Mouse (Mus musculus): Measurements from ENCODE around the gene Paf1. TPM values are rescaled to one million over a fixed set of nuclear protein-coding genes. Genes with fewer than 3 reads are reported as not detected.

Paf1 gene
- 88.3 and 89.0 TPM in 2 replicates for polyA plus RNA-seq (2016; fragmentation: Nextera tagmentation; extraction: Ambion mirVana)

DNA sequence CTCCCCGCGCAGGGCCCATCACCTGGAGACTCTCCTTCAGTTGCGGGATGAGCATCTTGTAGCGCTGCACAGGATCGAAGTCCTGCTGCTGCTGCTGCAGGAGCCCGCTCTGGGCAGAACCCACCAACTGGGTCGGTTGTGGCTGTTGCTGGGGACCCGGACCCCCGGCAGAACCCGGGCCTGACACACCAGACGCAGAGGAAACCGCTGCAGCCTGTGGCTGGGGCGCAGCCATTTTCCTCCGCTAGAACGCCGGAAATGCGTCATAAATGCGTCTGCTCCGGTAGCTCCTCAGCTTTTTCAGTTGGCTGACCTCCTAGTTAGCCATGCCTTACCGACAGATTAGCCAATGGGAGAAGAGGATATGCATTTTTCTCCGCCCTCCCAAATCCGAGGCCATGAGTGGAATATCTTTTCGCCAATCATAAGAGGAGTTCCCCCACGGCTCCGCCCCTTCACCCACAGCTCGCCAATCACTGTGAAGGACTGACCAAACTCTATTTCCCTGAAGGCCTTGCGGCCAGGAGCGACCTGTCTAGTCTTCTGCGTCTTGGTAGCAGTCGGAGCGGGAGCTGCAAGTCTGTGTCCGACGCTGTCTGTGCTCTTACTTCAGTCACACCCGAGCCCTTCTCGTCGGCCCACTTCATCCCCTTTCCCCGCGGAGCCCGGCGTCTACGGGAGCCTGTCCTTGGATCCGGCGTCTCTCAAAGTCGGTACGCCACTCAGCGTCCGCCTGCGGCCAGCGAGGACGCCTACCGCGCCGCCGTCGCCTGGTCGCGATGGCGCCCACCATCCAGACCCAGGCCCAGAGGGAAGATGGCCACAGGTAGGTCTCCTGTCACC, at the start of gene Paf1, which contains the start of gene Med29:
Paf1 (plus strand) TSS at position 523 of the 843 bp plus-strand sequence.
Med29 (minus strand) TSS at position 280 of the 843 bp plus-strand sequence.
- peaks cover 67% of the 10 kb centered on the region for H3K36me3 ChIP-seq (replicated peaks)

DNA sequence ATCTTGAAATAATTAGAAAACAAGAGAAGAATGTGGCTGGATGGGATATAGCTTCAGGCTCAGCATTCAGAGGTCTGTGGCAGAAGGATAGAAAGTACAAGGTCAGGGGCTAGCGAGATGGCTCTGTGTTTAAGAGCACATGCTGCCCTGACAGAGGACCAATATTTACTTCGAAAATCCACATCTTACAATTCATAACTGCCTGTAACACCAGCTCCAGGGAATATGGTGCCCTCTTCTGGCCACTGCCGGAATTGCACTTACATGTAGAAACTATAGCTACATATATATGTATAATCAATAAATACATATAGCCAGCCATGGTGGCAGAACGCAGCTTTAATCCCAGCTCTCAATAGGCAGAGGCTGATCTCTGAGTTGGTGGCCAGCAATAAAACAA, 48.1 kb upstream of the Paf1 start:
- Histone ChIP-seq H3K27ac (replicated peaks) (no peak overlapping the region), H3K36me3 (replicated peaks) (no peaks in the 10 kb centered on the region), H3K9me3 (no peaks in the 10 kb centered on the region), H3K4me1 (peaks cover 28% of the 10 kb centered on the region), H3K27me3 (replicated peaks; ENCODE audit: low read depth, poor library complexity, severe bottlenecking) (no peaks in the 10 kb centered on the region), H3K4me3 (no peak overlapping the region)
- peak; percentile 86 for DNase-seq (ENCODE audit: low spot score)
- 9% methylated on average over 4 of the region's 4 CpGs for whole genome bisulfite sequencing

More for the DNA sequence above, at the start of gene Paf1, which contains the start of gene Med29:
- Histone ChIP-seq H3K4me1 (peaks cover 18% of the 10 kb centered on the region), H3K9me3 (no peaks in the 10 kb centered on the region), H3K27ac (replicated peaks) (peak within 1 kb of the TSS; percentile 87), H3K4me3 (peak within 1 kb of the TSS; percentile 98), H3K27me3 (replicated peaks; ENCODE audit: low read depth, poor library complexity, severe bottlenecking) (no peaks in the 10 kb centered on the region)
- under 1% methylated on average over 58 of the region's 58 CpGs for WGBS
- peak; percentile 95 for DNase-seq (ENCODE audit: low spot score)

DNA sequence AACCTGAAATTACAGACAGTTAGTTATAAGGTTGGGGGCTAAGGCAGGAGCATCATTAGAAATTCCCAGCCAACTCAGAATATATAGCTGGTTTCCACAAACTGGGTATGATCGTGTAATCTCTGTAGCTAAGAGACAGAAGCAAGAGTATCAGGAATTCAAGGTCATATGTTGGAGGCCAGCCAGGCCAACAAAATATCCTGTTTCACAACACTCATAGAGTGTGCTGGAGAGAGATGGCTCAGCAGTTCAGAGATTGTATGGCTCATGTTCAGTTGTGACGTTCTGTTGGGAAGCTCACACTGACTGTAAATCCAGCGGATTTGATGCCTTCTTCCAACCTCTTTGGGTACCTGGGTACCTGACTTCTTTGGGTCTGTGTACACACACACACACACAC, 45.0 kb upstream of the Paf1 start:
- Histone ChIP-seq H3K27me3 (replicated peaks; ENCODE audit: low read depth, poor library complexity, severe bottlenecking) (no peaks in the 10 kb centered on the region), H3K9me3 (no peaks in the 10 kb centered on the region), H3K27ac (replicated peaks) (no peak overlapping the region), H3K36me3 (replicated peaks) (peaks cover 15% of the 10 kb centered on the region), H3K4me1 (peaks cover 26% of the 10 kb centered on the region), H3K4me3 (no peak overlapping the region)
- no peak for DNase-seq (ENCODE audit: low spot score)
- 84% methylated on average over 3 of the region's 3 CpGs for WGBS

DNA sequence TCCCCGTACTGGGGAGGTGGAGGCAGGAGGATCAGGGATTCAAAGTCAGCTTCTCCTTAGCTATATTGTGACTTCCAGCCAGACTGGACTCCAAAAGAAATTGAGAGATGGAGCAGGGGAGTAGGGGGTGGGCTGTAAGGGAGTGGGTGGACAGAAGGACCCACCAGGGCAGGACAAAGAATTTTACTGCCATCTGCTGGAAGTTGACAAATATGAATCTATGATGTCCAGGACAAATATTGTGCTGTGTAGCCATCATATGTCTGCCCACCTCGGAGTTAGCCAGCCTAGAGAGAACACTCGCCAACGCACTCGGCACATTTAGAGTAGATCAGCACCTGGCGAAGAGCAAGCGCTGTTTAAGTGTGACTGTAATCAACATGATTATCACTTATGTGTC, 44.1 kb upstream of the Paf1 start:
- no peaks in the 10 kb centered on the region for H3K27me3 ChIP-seq (replicated peaks; ENCODE audit: low read depth, poor library complexity, severe bottlenecking)
- H3K27ac ChIP-seq (replicated peaks): no peak overlapping the region
- H3K9me3 ChIP-seq: no peaks in the 10 kb centered on the region
- H3K36me3 ChIP-seq (replicated peaks): peaks cover 24% of the 10 kb centered on the region
- peak overlapping the region; percentile 21; the same call in 1 of the 2 replicates for H3K4me3 ChIP-seq
- H3K4me1 ChIP-seq: peaks cover 26% of the 10 kb centered on the region
- WGBS: 85% methylated on average over 7 of the region's 7 CpGs
- no peak for DNase-seq (ENCODE audit: low spot score)

DNA sequence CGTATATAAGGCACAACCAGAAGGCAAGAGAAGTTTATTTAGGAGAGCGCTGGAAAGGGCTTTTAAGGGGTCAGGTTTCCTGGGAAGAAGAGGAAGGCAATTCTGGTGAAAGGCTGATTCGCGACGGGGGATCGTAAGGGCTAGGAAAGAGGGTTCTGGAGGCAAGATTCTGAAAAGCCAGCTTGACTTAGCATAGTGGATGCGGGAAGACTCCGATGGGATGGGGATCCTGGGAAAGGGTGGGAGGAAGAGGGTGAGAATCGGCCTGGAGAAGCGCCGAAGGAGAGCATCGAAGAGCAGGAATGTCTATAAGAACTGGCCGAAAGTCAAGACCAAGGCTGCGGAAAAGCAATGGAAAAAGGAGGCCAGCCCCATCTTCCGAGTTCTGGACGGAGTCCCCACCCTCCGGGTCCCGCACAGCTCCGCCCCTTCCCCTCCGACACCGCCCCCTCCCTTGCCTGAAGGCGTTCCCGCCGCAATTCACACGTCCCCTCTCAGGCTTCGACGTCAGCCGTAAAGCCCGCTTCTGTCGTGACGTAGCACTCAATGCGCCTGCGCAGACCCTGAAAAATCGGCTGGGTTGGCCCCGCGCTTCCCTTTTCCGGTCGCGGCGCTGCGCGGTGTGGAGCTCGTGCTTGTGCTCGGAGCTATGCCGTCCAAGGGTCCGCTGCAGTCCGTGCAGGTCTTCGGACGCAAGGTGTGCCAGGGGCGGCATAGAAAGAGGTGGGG, 42.4 kb upstream of the Paf1 start, which contains the start of gene Rps16:
Rps16 (plus strand) TSS at position 498 of the 729 bp plus-strand sequence.
- Histone ChIP-seq H3K4me1 (peaks cover 26% of the 10 kb centered on the region), H3K27me3 (replicated peaks; ENCODE audit: low read depth, poor library complexity, severe bottlenecking) (no peaks in the 10 kb centered on the region), H3K9me3 (no peaks in the 10 kb centered on the region), H3K4me3 (peak within 1 kb of the TSS; percentile 86), H3K27ac (replicated peaks) (peak within 1 kb of the TSS; percentile 96), H3K36me3 (replicated peaks) (peaks cover 40% of the 10 kb centered on the region)
- under 1% methylated on average over 50 of the region's 50 CpGs for WGBS
- peak; percentile 98 for DNase-seq (ENCODE audit: low spot score)

DNA sequence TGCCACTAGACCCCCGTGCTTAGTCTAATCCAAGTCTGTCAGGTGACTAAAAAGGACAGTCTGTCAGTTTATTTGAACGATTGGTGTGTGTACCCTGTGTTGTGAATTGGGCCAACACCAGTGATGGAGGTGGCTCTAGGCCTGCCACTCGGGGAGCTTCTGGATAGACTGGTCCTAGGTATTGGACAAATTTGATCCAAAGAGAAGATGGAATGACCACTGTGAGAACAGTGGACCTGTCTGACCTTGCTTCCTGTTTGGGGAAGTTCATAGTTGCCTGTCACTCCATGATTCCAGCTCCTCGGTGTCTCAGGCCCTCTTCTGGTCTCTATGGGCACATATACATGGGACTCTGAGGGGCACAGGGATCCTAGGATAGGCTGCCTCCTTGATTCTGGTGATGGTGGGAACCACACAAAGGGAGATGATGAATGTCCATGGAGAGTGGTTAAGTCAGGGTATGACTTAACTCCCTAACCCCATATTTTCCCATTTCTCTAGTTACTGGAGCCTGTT, 41.0 kb upstream of the Paf1 start:
- no peaks in the 10 kb centered on the region for H3K9me3 ChIP-seq
- no peak for DNase-seq (ENCODE audit: low spot score)

DNA sequence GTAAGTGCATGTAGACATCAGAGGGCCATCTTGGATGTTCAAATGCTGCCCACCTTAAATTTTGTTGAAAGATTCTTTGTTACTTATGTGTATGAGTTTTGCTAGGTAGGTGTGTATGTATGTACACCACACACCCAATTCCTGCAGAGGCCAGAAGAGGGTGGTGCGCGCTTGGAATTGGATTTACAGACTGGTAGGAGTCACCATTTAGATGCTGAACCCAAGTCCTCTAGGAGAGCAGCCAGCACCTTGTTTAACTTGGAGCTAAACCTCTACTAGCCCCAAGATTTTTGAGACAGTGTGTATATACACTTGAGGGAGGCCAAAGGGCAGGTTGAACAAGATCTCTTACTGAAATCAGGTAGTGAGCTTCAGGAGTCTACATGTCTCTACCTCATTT, 39.5 kb upstream of the Paf1 start:
- no peak overlapping the region for H3K27ac ChIP-seq (replicated peaks)
- no peak for DNase-seq (ENCODE audit: low spot score)
- H3K9me3 ChIP-seq: no peaks in the 10 kb centered on the region
- H3K27me3 ChIP-seq (replicated peaks; ENCODE audit: low read depth, poor library complexity, severe bottlenecking): no peaks in the 10 kb centered on the region
- no peak overlapping the region for H3K4me3 ChIP-seq
- peaks cover 45% of the 10 kb centered on the region for H3K4me1 ChIP-seq
- H3K36me3 ChIP-seq (replicated peaks): peaks cover 51% of the 10 kb centered on the region
- 98% methylated on average over 2 of the region's 2 CpGs for WGBS

More for the DNA sequence above, 41.0 kb upstream of the Paf1 start:
- Histone ChIP-seq H3K36me3 (replicated peaks) (peaks cover 47% of the 10 kb centered on the region), H3K4me3 (peak overlapping the region; percentile 86), H3K27me3 (replicated peaks; ENCODE audit: low read depth, poor library complexity, severe bottlenecking) (no peaks in the 10 kb centered on the region), H3K4me1 (peaks cover 29% of the 10 kb centered on the region), H3K27ac (replicated peaks) (peak overlapping the region; percentile 96)
- 39% methylated on average over 4 of the region's 4 CpGs for WGBS

DNA sequence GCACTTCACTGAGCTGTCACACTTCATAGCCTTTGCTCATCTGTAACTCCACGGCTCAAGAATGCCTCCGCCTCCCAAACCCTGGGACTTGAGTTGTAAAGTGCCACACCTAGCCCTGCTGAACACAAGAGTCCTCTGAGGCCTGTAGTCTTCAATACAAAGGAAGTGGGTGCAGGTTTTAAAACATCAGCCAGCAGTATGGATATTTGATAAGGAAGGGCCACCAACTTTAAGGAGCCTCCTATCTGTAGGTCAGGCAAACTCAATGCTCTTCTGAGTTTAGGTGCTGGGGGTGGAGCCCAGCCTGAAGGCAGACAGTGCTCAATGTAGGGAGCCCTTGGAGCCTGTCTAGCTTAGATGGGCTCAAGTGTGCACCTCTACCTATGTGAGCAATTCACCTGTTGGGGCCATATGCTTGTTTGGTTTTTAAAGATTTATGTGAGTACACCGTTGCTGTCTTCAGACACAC, 38.6 kb upstream of the Paf1 start:
- WGBS: 92% methylated on average over 3 of the region's 3 CpGs
- H3K4me3 ChIP-seq: 0 out of 2 replicates have a peak overlapping the region, but pooled peaks have one; percentile 5
- DNase-seq (ENCODE audit: low spot score): no peak
- H3K27ac ChIP-seq (replicated peaks): no peak overlapping the region
- peaks cover 48% of the 10 kb centered on the region for H3K4me1 ChIP-seq
- peaks cover 60% of the 10 kb centered on the region for H3K36me3 ChIP-seq (replicated peaks)
- no peaks in the 10 kb centered on the region for H3K9me3 ChIP-seq
- H3K27me3 ChIP-seq (replicated peaks; ENCODE audit: low read depth, poor library complexity, severe bottlenecking): no peaks in the 10 kb centered on the region

DNA sequence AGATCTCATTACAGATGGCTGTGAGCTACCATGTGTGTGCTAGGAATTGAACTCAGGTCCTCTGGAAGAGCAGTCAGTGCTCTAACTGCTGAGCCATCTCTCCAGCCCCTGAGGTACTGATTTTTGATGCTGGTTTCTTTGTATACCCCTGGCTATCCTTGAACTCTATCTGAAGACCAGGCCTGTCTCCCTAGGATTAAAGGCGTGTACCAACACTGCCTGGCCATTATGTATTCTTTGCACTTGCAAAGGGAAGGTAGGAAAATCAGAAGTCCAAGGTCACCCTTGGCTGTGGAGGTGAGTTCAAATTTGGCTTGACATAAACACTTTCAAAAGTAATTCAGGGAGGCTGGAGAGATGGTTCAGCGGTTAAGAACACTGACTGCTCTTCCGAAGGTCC, 38.2 kb upstream of the Paf1 start:
- Histone ChIP-seq H3K27me3 (replicated peaks; ENCODE audit: low read depth, poor library complexity, severe bottlenecking) (no peaks in the 10 kb centered on the region), H3K4me3 (no peak overlapping the region), H3K36me3 (replicated peaks) (peaks cover 65% of the 10 kb centered on the region), H3K9me3 (no peaks in the 10 kb centered on the region), H3K4me1 (peaks cover 44% of the 10 kb centered on the region), H3K27ac (replicated peaks) (no peak overlapping the region)
- DNase-seq (ENCODE audit: low spot score): no peak
- WGBS: 91% methylated on average over 3 of the region's 3 CpGs

DNA sequence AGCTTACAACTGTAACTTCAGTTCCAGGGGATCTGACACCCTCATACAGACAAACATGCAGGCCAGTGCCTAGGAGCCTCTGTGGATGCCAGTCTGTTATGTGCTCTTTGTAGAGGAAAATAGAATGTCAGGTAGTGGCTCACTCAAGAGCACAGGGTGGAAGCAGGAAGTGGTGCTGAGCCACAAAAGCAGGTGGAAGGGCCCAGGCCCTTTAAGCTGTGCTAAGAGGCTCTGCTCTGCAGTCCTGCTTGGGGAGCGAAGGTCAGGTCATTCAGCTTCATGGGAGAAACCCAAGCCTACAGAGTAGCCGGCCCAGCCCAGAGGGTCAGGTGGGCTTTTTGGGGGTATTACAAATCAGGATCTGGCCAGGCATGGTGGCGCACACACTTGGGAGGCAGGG, 37.5 kb upstream of the Paf1 start:
- 87% methylated on average over 3 of the region's 3 CpGs for WGBS
- Histone ChIP-seq H3K9me3 (no peaks in the 10 kb centered on the region), H3K36me3 (replicated peaks) (peaks cover 71% of the 10 kb centered on the region), H3K4me3 (peak overlapping the region; percentile 8; the same call in 1 of the 2 replicates), H3K4me1 (peaks cover 38% of the 10 kb centered on the region), H3K27me3 (replicated peaks; ENCODE audit: low read depth, poor library complexity, severe bottlenecking) (no peaks in the 10 kb centered on the region), H3K27ac (replicated peaks) (no peak overlapping the region)
- no peak for DNase-seq (ENCODE audit: low spot score)

DNA sequence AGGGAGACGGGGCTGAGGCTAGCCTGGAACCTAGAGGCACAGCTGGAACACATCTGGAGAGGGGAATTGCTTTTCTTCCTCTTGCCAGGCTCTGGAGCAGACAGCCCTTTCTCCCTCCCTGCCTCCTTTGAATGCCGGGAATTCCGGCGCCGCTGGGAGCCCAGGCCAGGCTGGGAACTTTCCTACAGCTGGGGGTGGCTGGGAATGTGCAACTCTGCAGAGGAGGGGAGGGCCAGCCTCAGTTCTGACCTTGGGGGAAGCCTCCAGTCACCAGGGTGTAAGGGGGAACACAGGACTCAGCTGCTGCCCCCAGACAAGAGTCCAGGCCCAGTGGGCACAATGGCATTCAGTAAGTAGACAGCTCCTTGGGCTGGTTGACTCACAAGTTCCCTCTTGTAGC, 35.8 kb upstream of the Paf1 start:
- Histone ChIP-seq H3K4me3 (peak overlapping the region; percentile 35), H3K27me3 (replicated peaks; ENCODE audit: low read depth, poor library complexity, severe bottlenecking) (no peaks in the 10 kb centered on the region), H3K9me3 (peaks cover 7% of the 10 kb centered on the region; the same call in 1 of the 2 replicates), H3K27ac (replicated peaks) (peak overlapping the region; percentile 75), H3K4me1 (peaks cover 30% of the 10 kb centered on the region), H3K36me3 (replicated peaks) (peaks cover 81% of the 10 kb centered on the region)
- WGBS: 4% methylated on average over 5 of the region's 5 CpGs
- DNase-seq (ENCODE audit: low spot score): peak; percentile 68

DNA sequence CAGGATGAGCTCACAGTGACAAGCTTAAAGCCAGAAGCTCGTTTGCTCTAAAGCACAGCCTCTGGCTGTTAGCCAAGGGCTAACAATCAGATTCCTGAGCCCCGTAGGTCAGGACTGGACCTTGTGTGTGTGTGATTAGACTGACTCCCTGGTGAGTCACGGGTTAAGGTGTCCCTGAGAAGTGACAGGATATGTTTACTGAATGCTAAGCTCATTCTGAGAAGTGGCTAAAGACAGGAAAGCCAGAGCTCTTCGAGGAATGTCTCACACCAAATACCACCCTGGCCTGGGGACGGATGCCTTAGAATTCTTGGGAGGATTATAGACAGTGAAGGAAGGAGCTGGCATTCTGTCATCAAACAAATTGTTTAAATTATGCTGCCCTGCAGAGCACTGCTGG, 34.8 kb upstream of the Paf1 start:
- 8% methylated on average over 5 of the region's 5 CpGs for WGBS
- H3K27me3 ChIP-seq (replicated peaks; ENCODE audit: low read depth, poor library complexity, severe bottlenecking): no peaks in the 10 kb centered on the region
- H3K4me3 ChIP-seq: peak overlapping the region; percentile 13; the same call in 1 of the 2 replicates
- H3K27ac ChIP-seq (replicated peaks): peak overlapping the region; percentile 75; the same call in 1 of the 2 replicates
- peaks cover 81% of the 10 kb centered on the region for H3K36me3 ChIP-seq (replicated peaks)
- H3K4me1 ChIP-seq: peaks cover 28% of the 10 kb centered on the region
- H3K9me3 ChIP-seq: peaks cover 7% of the 10 kb centered on the region; the same call in 1 of the 2 replicates
- no peak for DNase-seq (ENCODE audit: low spot score)
